Mouse (Mus musculus) limb, embryonic 14.5 days (tissue): ENCODE measurements at regions not wholly inside any gene's neighbourhood (a gene's known extent, or its start where the extent isn't known, plus 50 kb on each side); places are given as distances from the start of the nearest gene placed in this dataset.

Experiments
- ATAC-seq: fragments of 200-750 bp; cut with Nextera tagmentation; 2 replicates; pipeline ENCODE4 v1.8.0; 2017; ENCODE audit warnings: low read depth, moderate number of reproducible peaks, moderate TSS enrichment; ENCODE audit not compliant: low FRiP score
- DNase-seq: peaks from one replicate; pipeline ENCODE4 v3.0.0-alpha.2; 2015; ENCODE audit warnings: low spot score
- H3K27ac ChIP-seq: fragments of 300-500 bp; sonication (generic); replicated peaks from 2 replicates; pipeline ENCODE4 v1.5.1; 2014; ENCODE audit warnings: low read depth, mild to moderate bottlenecking, low read length, moderate library complexity, mixed read lengths
- H3K27me3 ChIP-seq: fragments of 300-500 bp; sonication (generic); 2 replicates; pipeline ENCODE4 v1.6.1; 2014; ENCODE audit warnings: low read length, mixed read lengths; ENCODE audit not compliant: control insufficient read depth, insufficient read depth
- H3K36me3 ChIP-seq: fragments of 300-500 bp; sonication (generic); 2 replicates; pipeline ENCODE4 v1.6.1; 2014; ENCODE audit warnings: mild to moderate bottlenecking, low read length, moderate library complexity, mixed read lengths; ENCODE audit not compliant: control insufficient read depth, insufficient read depth
- H3K4me1 ChIP-seq: fragments of 300-500 bp; sonication (generic); 2 replicates; pipeline ENCODE4 v1.6.1; 2014; ENCODE audit warnings: antibody characterized with exemption, low read length, mixed read lengths; ENCODE audit not compliant: control insufficient read depth, insufficient read depth
- H3K4me2 ChIP-seq: fragments of 300-500 bp; sonication (generic); replicated peaks from 2 replicates; pipeline ENCODE4 v1.6.1; 2014; ENCODE audit warnings: low read depth, mild to moderate bottlenecking, low read length, moderate library complexity; ENCODE audit not compliant: severe bottlenecking
- H3K4me3 ChIP-seq: fragments of 300-500 bp; sonication (generic); replicated peaks from 2 replicates; pipeline ENCODE4 v1.5.1; 2014; ENCODE audit warnings: low read length
- H3K9ac ChIP-seq: fragments of 300-500 bp; sonication (generic); 2 replicates; pipeline ENCODE4 v1.6.1; 2014; ENCODE audit warnings: mild to moderate bottlenecking, low read depth, low read length, moderate library complexity; ENCODE audit not compliant: severe bottlenecking
- H3K9me3 ChIP-seq: fragments of 300-500 bp; sonication (generic); 2 replicates; pipeline ENCODE4 v1.6.1; 2016; ENCODE audit warnings: low read length; ENCODE audit not compliant: control insufficient read depth
- POLR2A ChIP-seq: fragments of 200-500 bp; IDR thresholded peaks from 2 replicates; pipeline ENCODE4 v1.8.0; 2012; ENCODE audit warnings: inconsistent platforms, mild to moderate bottlenecking, moderate library complexity, borderline replicate concordance; ENCODE audit not compliant: insufficient read depth, insufficient read length; ENCODE audit errors: extremely low read depth
- WGBS: fragments of 180-500 bp; shearing (Covaris S2); extraction: QIAGEN DNeasy Blood & Tissue Kit; methylation state at CpG from one replicate; pipeline ENCODE4 v1.1.7; 2014; 5-methylcytosine and 5-hydroxymethylcytosine counted together

DNA sequence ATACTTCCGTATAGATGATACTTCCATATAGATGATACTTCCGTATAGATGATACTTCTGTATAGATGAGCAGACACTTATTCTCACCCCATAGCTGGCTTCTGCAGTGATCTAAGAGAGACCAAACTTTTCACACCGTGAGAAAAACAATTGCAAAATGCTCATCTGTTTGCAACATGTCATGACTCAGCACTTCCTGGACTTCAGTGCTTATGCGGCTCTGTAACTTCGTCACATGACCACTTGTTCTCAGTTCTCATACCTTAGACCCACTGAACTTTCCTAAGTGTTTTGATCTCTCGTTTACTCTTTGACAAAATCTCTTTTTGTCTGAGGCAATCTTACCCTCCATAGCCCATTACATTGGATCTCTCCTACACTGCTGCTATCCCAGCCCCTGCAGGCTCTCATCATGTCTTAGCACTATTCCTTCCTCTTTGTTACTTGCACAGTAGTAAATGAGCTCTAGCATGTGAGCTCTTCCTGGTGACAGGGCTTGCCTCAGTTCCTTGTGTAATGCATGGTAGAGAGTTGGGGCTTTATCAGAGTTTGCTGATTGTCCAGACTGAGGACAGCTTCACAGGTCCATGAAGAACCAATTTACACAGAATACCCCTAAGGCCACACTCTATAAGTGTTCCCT, 245.7 kb upstream of the Thrb start:
- DNase-seq (no peak), ATAC-seq (no peak)
- 81% methylated on average over 6 of the region's 6 CpGs for WGBS
- Histone ChIP-seq H3K9me3 (no peaks in the 10 kb centered on the region), H3K4me3 (no peak overlapping the region), H3K36me3 (no peaks in the 10 kb centered on the region), H3K27ac (no peak overlapping the region), H3K27me3 (no peaks in the 10 kb centered on the region), H3K9ac (no peak overlapping the region), H3K4me1 (peaks cover 3% of the 10 kb centered on the region; the same call in 1 of the 2 replicates), H3K4me2 (no peak overlapping the region)
- TF ChIP-seq POLR2A: no peak

DNA sequence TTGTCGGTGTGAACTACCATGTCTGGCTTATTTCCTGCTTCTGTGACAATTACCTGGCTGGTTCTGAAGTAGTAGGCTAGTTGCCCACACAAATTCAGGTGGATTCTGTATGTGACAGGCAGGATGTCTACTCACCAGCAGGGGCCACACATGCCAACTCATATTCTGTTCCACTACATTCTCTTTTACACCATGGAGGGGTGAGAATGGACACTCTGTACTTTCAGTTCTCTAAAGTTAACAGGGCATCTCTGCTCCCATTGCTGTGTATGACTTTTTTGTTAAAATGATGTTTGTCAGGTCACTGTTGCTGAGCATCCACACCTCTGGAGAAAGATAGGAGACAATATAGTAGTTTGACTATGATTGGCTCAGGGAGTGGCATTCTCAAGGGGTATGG, 232.3 kb upstream of the Thrb start:
- Histone ChIP-seq H3K4me2 (no peak overlapping the region), H3K27me3 (no peaks in the 10 kb centered on the region), H3K4me1 (no peaks in the 10 kb centered on the region), H3K27ac (no peak overlapping the region), H3K4me3 (no peak overlapping the region), H3K9ac (no peak overlapping the region), H3K9me3 (no peaks in the 10 kb centered on the region), H3K36me3 (no peaks in the 10 kb centered on the region)
- no peak for TF ChIP-seq POLR2A
- ATAC-seq (no peak), DNase-seq (no peak)
- 56% methylated on average over 1 of the region's 1 CpGs for WGBS

DNA sequence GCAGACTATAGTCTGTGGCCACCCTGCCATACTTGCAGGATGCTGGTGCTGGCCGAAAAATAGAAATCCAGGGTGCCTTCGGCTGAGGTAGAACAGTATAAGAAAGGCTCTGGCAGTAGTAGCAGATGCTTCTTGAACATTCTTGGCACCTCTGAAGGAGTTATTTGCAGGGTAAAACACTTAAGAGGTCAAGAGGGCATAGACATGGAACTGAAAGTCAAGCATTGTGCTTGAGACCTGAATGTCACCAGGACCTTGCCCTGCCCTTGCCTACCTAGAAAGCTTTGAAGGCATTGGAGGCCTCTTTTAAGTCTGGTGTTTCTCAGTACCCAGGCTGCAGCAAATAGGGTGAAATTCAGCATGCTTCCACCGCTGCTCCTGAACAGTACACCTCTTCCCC, 230.9 kb upstream of the Thrb start:
- Histone ChIP-seq H3K36me3 (no peaks in the 10 kb centered on the region), H3K4me3 (no peak overlapping the region), H3K27ac (no peak overlapping the region), H3K9me3 (no peaks in the 10 kb centered on the region), H3K9ac (no peak overlapping the region), H3K4me2 (no peak overlapping the region), H3K4me1 (no peaks in the 10 kb centered on the region), H3K27me3 (no peaks in the 10 kb centered on the region)
- no peak for TF ChIP-seq POLR2A
- ATAC-seq (no peak), DNase-seq (no peak)
- WGBS: 71% methylated on average over 3 of the region's 3 CpGs

- Histone ChIP-seq H3K4me2 (no peak overlapping the region), H3K9me3 (no peaks in the 10 kb centered on the region), H3K27ac (no peak overlapping the region), H3K36me3 (no peaks in the 10 kb centered on the region), H3K4me3 (no peak overlapping the region), H3K27me3 (no peaks in the 10 kb centered on the region), H3K9ac (no peak overlapping the region), H3K4me1 (no peaks in the 10 kb centered on the region)
- WGBS: 79% methylated on average over 1 of the region's 1 CpGs
- DNase-seq: no peak
- TF ChIP-seq POLR2A: no peak
- ATAC-seq: no peak
These were observed 226.7 kb upstream of the Thrb start for GRCm38 (mm10) chr14:17433346-17433745.

DNA sequence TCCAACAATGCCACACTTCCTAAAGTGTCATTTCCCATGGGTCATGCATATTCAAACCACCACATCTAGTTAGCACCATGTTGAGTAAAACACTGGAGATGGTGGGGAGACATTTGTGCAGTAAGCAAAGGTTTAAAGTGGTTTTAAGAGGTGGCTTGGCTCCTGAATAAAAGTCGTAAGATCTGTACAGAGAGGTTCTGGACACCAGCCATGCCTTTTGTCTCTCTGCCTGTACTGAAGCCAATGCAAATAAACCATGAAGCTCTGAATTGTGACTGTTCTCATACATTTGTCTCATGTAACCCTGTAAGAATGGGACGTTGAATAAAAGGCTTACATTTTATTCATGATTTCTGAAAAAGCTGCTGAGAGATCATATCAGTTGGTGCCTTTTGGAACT, 202.1 kb upstream of the Thrb start:
- Histone ChIP-seq H3K4me2 (no peak overlapping the region), H3K9ac (no peak overlapping the region), H3K27ac (no peak overlapping the region), H3K27me3 (no peaks in the 10 kb centered on the region), H3K4me1 (no peaks in the 10 kb centered on the region), H3K4me3 (no peak overlapping the region), H3K9me3 (no peaks in the 10 kb centered on the region), H3K36me3 (no peaks in the 10 kb centered on the region)
- TF ChIP-seq POLR2A: no peak
- ATAC-seq (no peak), DNase-seq (no peak)
- 76% methylated on average over 2 of the region's 2 CpGs for WGBS

DNA sequence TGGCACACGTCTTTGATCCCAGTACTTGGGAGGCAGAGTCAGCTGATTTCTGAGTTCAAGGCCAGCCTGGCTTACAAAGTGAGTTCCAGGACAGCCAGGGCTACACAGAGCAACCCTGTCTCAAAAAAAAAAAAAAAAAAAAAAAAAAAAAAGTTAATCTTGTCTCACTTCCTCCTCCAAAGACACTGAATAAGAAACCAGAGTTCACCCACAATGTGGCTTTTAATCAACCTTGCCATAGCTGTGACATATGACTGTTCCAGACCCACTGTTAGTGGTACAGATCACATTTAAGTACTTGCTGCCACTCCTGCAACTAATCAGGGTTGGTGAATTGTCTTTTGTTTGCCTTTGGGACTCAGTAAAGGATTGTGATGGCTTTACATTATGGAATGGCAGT, 181.1 kb upstream of the Thrb start:
- Histone ChIP-seq H3K9me3 (no peaks in the 10 kb centered on the region), H3K4me1 (no peaks in the 10 kb centered on the region), H3K4me2 (no peak overlapping the region), H3K36me3 (no peaks in the 10 kb centered on the region), H3K4me3 (no peak overlapping the region), H3K27me3 (no peaks in the 10 kb centered on the region), H3K27ac (no peak overlapping the region), H3K9ac (no peak overlapping the region)
- DNase-seq: no peak
- no peak for TF ChIP-seq POLR2A
- no peak for ATAC-seq
- whole genome bisulfite sequencing: 81% methylated on average over 1 of the region's 1 CpGs
